Mouse (Mus musculus) midbrain, postnatal 0 days (tissue): ENCODE results near the gene Sptb. TPM values are rescaled to one million over a fixed set of nuclear protein-coding genes. Genes with fewer than 3 reads are reported as not detected.

Source experiments
- ATAC-seq: fragments of 200-750 bp; cut with Nextera tagmentation; 2 replicates; pipeline ENCODE4 v1.8.0; 2017; ENCODE audit warnings: moderate number of reproducible peaks, mild to moderate bottlenecking, moderate TSS enrichment, moderate library complexity; ENCODE audit not compliant: low FRiP score
- DNase-seq: peaks from one replicate; pipeline ENCODE4 v3.0.0-alpha.2; 2015; ENCODE audit warnings: low spot score
- H3K27ac ChIP-seq: fragments of 300-500 bp; sonication (generic); 2 replicates; pipeline ENCODE4 v1.5.1; 2014; ENCODE audit warnings: low read depth, mild to moderate bottlenecking, low read length, mixed read lengths
- H3K27me3 ChIP-seq: fragments of 300-500 bp; sonication (generic); 2 replicates; pipeline ENCODE4 v1.6.1; 2014; ENCODE audit warnings: low read length, control low read depth, mixed read lengths; ENCODE audit not compliant: insufficient read depth
- H3K36me3 ChIP-seq: fragments of 300-500 bp; sonication (generic); 2 replicates; pipeline ENCODE4 v1.6.1; 2014; ENCODE audit warnings: low read length, control low read depth, mixed read lengths; ENCODE audit not compliant: insufficient read depth
- H3K4me1 ChIP-seq: fragments of 300-500 bp; sonication (generic); 2 replicates; pipeline ENCODE4 v1.6.1; 2014; ENCODE audit warnings: mild to moderate bottlenecking, control low read depth, antibody characterized with exemption, low read length, mixed read lengths; ENCODE audit not compliant: insufficient read depth
- H3K4me2 ChIP-seq: fragments of 300-500 bp; sonication (generic); 2 replicates; pipeline ENCODE4 v1.6.1; 2014; ENCODE audit warnings: low read depth, mild to moderate bottlenecking, low read length, mixed read lengths; ENCODE audit not compliant: poor library complexity, severe bottlenecking
- H3K4me3 ChIP-seq: fragments of 300-500 bp; sonication (generic); 2 replicates; pipeline ENCODE4 v1.5.1; 2014; ENCODE audit warnings: low read depth, mild to moderate bottlenecking, low read length, moderate library complexity
- H3K9ac ChIP-seq: fragments of 300-500 bp; sonication (generic); replicated peaks from 2 replicates; pipeline ENCODE4 v1.6.1; 2014; ENCODE audit warnings: mild to moderate bottlenecking, low read length, moderate library complexity, mixed read lengths; ENCODE audit not compliant: poor library complexity, severe bottlenecking
- H3K9me3 ChIP-seq: fragments of 300-500 bp; sonication (generic); 2 replicates; pipeline ENCODE4 v1.6.1; 2016; ENCODE audit warnings: low read length, control low read depth
- CTCF ChIP-seq: IDR thresholded peaks from 2 replicates; pipeline ENCODE4 v1.5.1; 2016; ENCODE audit warnings: antibody characterized with exemption, mild to moderate bottlenecking
- WGBS: fragments of 180-500 bp; shearing (Covaris S2); extraction: QIAGEN DNeasy Blood & Tissue Kit; methylation state at CpG from one replicate; pipeline ENCODE4 v1.1.7; 2014; 5-methylcytosine and 5-hydroxymethylcytosine counted together
- polyA plus RNA-seq: library from polyadenylated mRNA; unstranded; fragments of >200 nt; fragmentation: Nextera tagmentation; extraction: Ambion mirVana; gene quantifications from 2 replicates; pipeline ENCODE4 v1.2.1, GENCODE M21; 2015
- total RNA-seq: library from RNA; depleted of rRNA; stranded (reverse); fragments of >200 nt; gene quantifications from 2 replicates; pipeline ENCODE4 v1.2.3, GENCODE M21; 2014

Sptb gene
- total and polyA plus RNA-seq, 2 experiments from 2014 or later, result 4.8 to 32.8 TPM

- ATAC-seq (no peak), DNase-seq (no peak)
- WGBS, result 93% methylated on average over 4 of the region's 4 CpGs
Measured at GRCm38 (mm10) chr12:76642616-76643015, 67.7 kb downstream of the Sptb start.

DNA sequence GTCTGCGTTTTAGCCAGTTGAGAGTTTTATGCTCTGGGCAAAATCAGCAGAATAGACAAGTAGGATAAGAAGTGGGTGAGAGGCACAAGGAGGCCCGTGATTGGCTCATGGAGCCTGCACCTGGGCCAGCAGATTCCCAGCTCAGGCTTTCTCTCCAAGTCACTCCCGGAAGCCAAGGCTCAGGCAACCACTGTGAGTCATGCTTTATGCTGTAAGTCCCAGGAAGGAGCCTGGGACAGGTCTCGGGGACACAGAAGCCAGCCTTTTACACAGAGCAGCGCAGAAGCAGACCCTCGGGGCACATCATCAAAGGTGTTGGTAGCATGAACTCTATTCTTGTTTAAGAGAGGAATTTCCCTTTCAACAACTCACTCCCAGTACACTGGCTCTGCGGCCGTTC is 69.7 kb downstream of the Sptb start:
- DNase-seq (no peak), ATAC-seq (no peak)
- H3K9me3 ChIP-seq, result no peaks in the 10 kb centered on the region
- WGBS, result 43% methylated on average over 8 of the region's 8 CpGs
- H3K36me3 ChIP-seq, result no peaks in the 10 kb centered on the region
- no peaks in the 10 kb centered on the region for H3K27me3 ChIP-seq
- no peak overlapping the region for H3K4me2 ChIP-seq
- H3K4me1 ChIP-seq, result peaks cover 7% of the 10 kb centered on the region; the same call in 1 of the 2 replicates
- TF ChIP-seq CTCF, result no peak
- H3K9ac ChIP-seq, result no peak overlapping the region
- no peak overlapping the region for H3K27ac ChIP-seq
- no peak overlapping the region for H3K4me3 ChIP-seq

More at GRCm38 (mm10) chr12:76642616-76643015, 67.7 kb downstream of the Sptb start:
- no peak for TF ChIP-seq CTCF
- Histone ChIP-seq H3K27ac (no peak overlapping the region), H3K27me3 (no peaks in the 10 kb centered on the region), H3K4me1 (peaks cover 8% of the 10 kb centered on the region; the same call in 1 of the 2 replicates), H3K9ac (no peak overlapping the region), H3K4me2 (no peak overlapping the region), H3K36me3 (no peaks in the 10 kb centered on the region), H3K9me3 (no peaks in the 10 kb centered on the region), H3K4me3 (no peak overlapping the region)

DNA sequence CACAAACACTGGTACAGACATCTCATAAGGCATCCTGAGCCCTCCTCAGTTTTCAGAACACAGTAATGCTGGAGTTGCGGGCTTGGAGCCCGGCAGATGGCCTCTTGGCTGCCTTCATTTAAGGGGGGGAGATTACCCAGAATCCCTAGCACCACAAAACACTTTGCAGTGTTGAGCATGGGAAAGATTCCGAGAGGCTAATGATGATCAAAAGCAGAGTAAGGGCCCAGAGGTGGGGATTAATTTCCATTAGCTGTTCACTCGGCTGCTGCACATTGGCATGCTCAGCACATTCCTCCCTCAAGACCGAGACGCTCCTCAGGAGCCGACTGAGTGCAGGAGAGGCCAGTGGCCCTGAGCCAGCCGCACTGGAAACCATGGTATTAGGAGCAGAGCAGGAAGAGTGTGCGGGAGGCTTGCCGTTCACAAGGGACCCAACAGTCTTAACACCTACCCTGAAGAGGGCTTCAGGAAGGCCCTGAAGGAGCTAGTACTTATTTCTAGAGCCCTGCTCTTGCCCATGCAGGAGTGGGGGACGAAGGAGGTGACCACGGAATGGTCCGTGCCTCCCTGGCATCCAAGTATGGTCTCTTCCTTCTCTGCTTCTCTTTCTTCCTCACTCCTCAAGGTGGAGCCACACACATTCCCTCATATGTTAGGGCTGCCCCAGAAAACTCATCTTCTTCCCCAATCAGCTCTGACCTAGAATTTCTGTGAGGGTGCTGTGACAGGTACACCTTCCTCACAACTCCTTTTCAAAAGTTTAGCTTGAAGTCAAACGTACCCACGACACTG is 75.3 kb downstream of the Sptb start:
- H3K4me2 ChIP-seq, result peak overlapping the region; percentile 7; the same call in 1 of the 2 replicates
- H3K36me3 ChIP-seq, result no peaks in the 10 kb centered on the region
- H3K9me3 ChIP-seq, result no peaks in the 10 kb centered on the region
- TF ChIP-seq CTCF, result peak; percentile 47
- peak overlapping the region; percentile 47; the same call in 1 of the 2 replicates for H3K27ac ChIP-seq
- H3K9ac ChIP-seq, result no peak overlapping the region
- H3K4me3 ChIP-seq, result no peak overlapping the region
- DNase-seq (peak; percentile 84), ATAC-seq (peak; percentile 63)
- no peaks in the 10 kb centered on the region for H3K27me3 ChIP-seq
- 32% methylated on average over 15 of the region's 15 CpGs for WGBS
- H3K4me1 ChIP-seq, result peaks cover 6% of the 10 kb centered on the region; the same call in 1 of the 2 replicates

DNA sequence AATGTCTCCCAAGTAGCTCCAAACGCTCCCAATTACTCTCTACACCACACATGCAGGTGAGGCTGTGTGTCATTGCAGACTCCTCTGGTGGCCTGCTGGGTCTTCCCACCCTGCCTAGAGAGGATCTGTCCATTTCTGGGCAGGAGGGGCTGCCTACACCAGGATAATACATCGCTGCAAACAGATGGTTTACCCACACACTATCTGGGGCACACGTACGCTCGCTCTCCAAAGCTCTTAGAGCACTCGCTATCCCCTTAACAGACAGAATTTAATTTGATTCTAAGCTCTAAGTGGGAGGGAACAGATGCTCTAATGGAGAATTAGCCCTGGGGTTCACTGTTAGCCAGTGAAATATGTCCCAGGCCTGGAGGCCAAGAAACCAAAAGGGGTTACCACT is 87.0 kb downstream of the Sptb start:
- Histone ChIP-seq H3K27ac (no peak overlapping the region), H3K4me2 (no peak overlapping the region), H3K4me3 (no peak overlapping the region), H3K9ac (no peak overlapping the region), H3K4me1 (no peaks in the 10 kb centered on the region), H3K27me3 (no peaks in the 10 kb centered on the region), H3K9me3 (no peaks in the 10 kb centered on the region), H3K36me3 (peaks cover 28% of the 10 kb centered on the region)
- no peak for TF ChIP-seq CTCF
- ATAC-seq (no peak), DNase-seq (peak; percentile 27)
- WGBS, result 79% methylated on average over 6 of the region's 6 CpGs

DNA sequence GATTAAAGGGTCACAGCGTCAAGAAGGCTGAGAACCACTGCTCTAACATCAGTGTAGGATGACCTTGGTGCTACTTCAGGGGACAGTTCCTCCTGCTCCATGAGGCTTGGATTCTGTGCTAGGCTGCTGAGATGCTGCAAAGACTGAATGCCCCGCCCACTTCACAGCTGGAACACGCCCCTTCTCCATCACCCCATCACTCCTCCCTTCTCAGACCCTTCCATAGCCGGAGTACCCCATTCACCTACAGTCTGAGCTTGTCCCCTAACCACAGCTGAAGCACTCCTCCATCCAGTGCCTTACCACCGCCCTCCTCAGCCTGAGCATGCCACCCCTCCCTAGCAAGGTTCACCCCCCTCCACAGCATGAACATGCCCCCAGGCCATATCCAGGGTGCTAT is 90.5 kb downstream of the Sptb start:
- 59% methylated on average over 5 of the region's 5 CpGs for WGBS
- ATAC-seq, result no peak
- no peaks in the 10 kb centered on the region for H3K9me3 ChIP-seq

DNA sequence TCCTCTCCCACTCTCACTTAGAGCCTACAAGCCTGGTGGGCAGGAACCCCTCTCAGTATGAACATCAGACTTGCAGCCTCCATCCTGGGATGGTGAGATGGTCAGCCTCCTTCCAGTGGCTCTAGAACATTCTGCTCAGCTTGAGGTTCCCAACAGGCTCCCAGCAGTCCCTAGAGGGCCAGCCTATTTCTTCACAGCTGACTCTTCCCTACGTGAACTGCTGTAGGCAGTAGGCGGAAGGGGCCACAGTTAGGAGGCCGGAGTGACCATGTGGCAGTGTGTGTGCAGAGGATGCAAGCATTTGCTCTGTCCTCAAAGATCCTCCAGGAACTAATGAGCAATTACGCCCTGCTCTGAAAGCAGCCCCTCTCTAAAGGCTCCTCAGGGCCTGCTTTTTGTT is 92.2 kb downstream of the Sptb start:
- Histone ChIP-seq H3K27me3 (no peaks in the 10 kb centered on the region), H3K36me3 (peaks cover 17% of the 10 kb centered on the region), H3K4me1 (no peaks in the 10 kb centered on the region), H3K4me3 (no peak overlapping the region), H3K9ac (no peak overlapping the region), H3K4me2 (no peak overlapping the region), H3K9me3 (no peaks in the 10 kb centered on the region), H3K27ac (no peak overlapping the region)
- ATAC-seq (no peak), DNase-seq (no peak)
- no peak for TF ChIP-seq CTCF
- 70% methylated on average over 4 of the region's 4 CpGs for WGBS

More for the DNA sequence above, 90.5 kb downstream of the Sptb start:
- H3K4me2 ChIP-seq, result no peak overlapping the region
- no peak for TF ChIP-seq CTCF
- H3K27ac ChIP-seq, result no peak overlapping the region
- no peak for DNase-seq
- peaks cover 17% of the 10 kb centered on the region for H3K36me3 ChIP-seq
- no peak overlapping the region for H3K9ac ChIP-seq
- no peak overlapping the region for H3K4me3 ChIP-seq
- H3K27me3 ChIP-seq, result no peaks in the 10 kb centered on the region
- H3K4me1 ChIP-seq, result no peaks in the 10 kb centered on the region
